Mouse (Mus musculus) midbrain, embryonic 11.5 days (tissue): ENCODE measurements around the gene Smim15. TPM values are rescaled to one million over a fixed set of nuclear protein-coding genes. Genes with fewer than 3 reads are reported as not detected.

ENCODE experiments used
- ATAC-seq: fragments of 200-750 bp; cut with Nextera tagmentation; 2 replicates; pipeline ENCODE4 v1.8.0; 2017; ENCODE audit warnings: moderate TSS enrichment, moderate library complexity; ENCODE audit not compliant: low FRiP score
- DNase-seq: peaks from one replicate; pipeline ENCODE4 v3.0.0; 2015; ENCODE audit warnings: low spot score; ENCODE audit errors: missing footprints
- H3K27ac ChIP-seq: fragments of 300-500 bp; sonication (generic); 2 replicates; pipeline ENCODE4 v1.5.1; 2014; ENCODE audit warnings: low read depth, low read length
- H3K27me3 ChIP-seq: fragments of 300-500 bp; sonication (generic); 2 replicates; pipeline ENCODE4 v1.6.1; 2014; ENCODE audit warnings: mild to moderate bottlenecking, low read length, moderate library complexity, mixed read lengths; ENCODE audit not compliant: control insufficient read depth, insufficient read depth
- H3K36me3 ChIP-seq: fragments of 300-500 bp; sonication (generic); 2 replicates; pipeline ENCODE4 v1.6.1; 2014; ENCODE audit warnings: mild to moderate bottlenecking, low read length, moderate library complexity, mixed read lengths; ENCODE audit not compliant: control insufficient read depth, insufficient read depth
- H3K4me1 ChIP-seq: fragments of 300-500 bp; sonication (generic); 2 replicates; pipeline ENCODE4 v1.6.1; 2014; ENCODE audit warnings: low read length; ENCODE audit not compliant: control insufficient read depth, insufficient read depth
- H3K4me2 ChIP-seq: fragments of 300-500 bp; sonication (generic); 2 replicates; pipeline ENCODE4 v1.6.1; 2014; ENCODE audit warnings: mild to moderate bottlenecking, moderate library complexity
- H3K4me3 ChIP-seq: fragments of 300-500 bp; sonication (generic); 2 replicates; pipeline ENCODE4 v1.5.1; 2014; ENCODE audit warnings: low read depth, low read length
- H3K9ac ChIP-seq: fragments of 300-500 bp; sonication (generic); 2 replicates; pipeline ENCODE4 v1.6.1; 2014; ENCODE audit warnings: low read length
- H3K9me3 ChIP-seq: fragments of 300-500 bp; sonication (generic); 2 replicates; pipeline ENCODE4 v1.6.1; 2016; ENCODE audit warnings: low read length; ENCODE audit not compliant: control insufficient read depth
- WGBS: fragments of 180-500 bp; shearing (Covaris S2); extraction: QIAGEN DNeasy Blood & Tissue Kit; methylation state at CpG from one replicate; pipeline ENCODE4 v1.1.7; 2014; 5-methylcytosine and 5-hydroxymethylcytosine counted together
- polyA plus RNA-seq: library from polyadenylated mRNA; unstranded; fragments of >200 nt; fragmentation: Nextera tagmentation; extraction: Ambion mirVana; gene quantifications from 2 replicates; pipeline ENCODE4 v1.2.1, GENCODE M21; 2014

Smim15 gene
- polyA plus RNA-seq, 1 experiment from 2014 or later = 72.9 TPM

DNA sequence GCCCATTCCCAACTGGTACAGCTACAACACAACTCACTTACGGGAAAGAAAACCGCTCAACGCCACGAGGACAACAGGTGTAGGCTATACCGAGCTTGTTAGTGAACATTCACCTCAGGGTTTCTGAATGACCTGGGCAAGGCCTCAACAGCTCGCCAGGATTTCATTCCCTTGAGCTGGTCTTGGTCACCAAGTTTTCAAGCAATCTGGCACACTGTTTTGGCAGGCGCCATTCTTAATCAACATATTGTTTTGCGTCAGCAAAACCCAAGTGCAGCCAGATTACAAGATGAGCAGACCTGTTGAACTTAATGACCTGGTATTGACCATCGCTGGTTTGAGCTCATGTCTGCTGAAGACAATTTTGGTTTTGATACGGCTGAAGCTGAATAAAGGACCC is 25.9 kb downstream of the Smim15 start:
- 92% methylated on average over 10 of the region's 10 CpGs for WGBS

DNA sequence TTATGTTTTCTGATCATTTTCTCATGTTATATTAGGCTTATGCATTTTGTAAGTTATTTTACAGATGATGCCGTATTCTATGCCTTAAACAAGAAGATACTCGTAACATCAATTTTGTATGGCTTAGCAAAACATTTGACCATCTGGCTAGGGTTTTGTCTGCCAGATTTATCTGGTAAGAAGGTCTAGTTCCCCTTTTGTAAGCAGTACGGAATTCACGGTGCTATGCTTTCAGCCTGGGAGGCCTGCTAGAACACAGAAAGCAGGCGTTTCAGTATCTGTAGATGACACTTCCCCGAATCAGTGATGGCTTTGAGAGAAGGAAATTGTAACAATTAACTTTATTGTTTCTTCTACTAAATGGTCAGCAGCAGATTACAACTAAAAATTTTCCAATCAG is 33.2 kb downstream of the Smim15 start:
- Histone ChIP-seq H3K9me3 (no peaks in the 10 kb centered on the region), H3K4me2 (no peak overlapping the region), H3K36me3 (no peaks in the 10 kb centered on the region), H3K4me3 (no peak overlapping the region), H3K27ac (no peak overlapping the region), H3K9ac (no peak overlapping the region), H3K4me1 (no peaks in the 10 kb centered on the region), H3K27me3 (no peaks in the 10 kb centered on the region)
- DNase-seq (no peak), ATAC-seq (no peak)
- WGBS = 88% methylated on average over 6 of the region's 6 CpGs

More for the DNA sequence above, 25.9 kb downstream of the Smim15 start:
- H3K36me3 ChIP-seq = no peaks in the 10 kb centered on the region
- DNase-seq = no peak
- H3K9ac ChIP-seq = no peak overlapping the region
- no peaks in the 10 kb centered on the region for H3K4me1 ChIP-seq
- H3K27ac ChIP-seq = no peak overlapping the region
- no peak overlapping the region for H3K4me3 ChIP-seq
- ATAC-seq = no peak
- no peaks in the 10 kb centered on the region for H3K9me3 ChIP-seq
- H3K4me2 ChIP-seq = no peak overlapping the region
- H3K27me3 ChIP-seq = no peaks in the 10 kb centered on the region

DNA sequence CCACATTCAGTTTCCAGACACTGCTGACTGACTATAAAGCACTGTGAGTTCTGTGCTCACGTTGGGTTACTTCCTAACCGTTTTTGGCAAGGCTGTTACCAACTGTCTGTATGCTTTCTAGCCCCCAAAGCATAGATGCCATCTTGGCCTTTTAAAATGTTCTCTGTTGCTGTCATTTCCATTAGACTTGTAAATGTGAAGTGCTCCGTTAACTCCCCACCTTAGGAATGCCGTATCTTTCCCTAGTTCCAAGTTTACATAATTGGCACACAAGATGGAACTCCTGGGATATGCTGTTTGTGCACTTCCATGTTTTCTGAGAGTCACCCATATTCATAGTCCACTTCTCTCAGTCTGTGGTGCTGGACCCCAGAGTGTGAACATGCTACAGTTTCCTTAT is 33.7 kb downstream of the Smim15 start:
- WGBS = 97% methylated on average over 4 of the region's 4 CpGs
- ATAC-seq = no peak

GRCm38 (mm10) chr13:108084086-108084485 is 39.8 kb downstream of the Smim15 start:
- H3K4me1 ChIP-seq = no peaks in the 10 kb centered on the region
- H3K9ac ChIP-seq = no peak overlapping the region
- no peak for ATAC-seq
- H3K36me3 ChIP-seq = no peaks in the 10 kb centered on the region
- no peak overlapping the region for H3K27ac ChIP-seq
- no peak overlapping the region for H3K4me2 ChIP-seq
- H3K9me3 ChIP-seq = no peaks in the 10 kb centered on the region
- WGBS = 94% methylated on average over 4 of the region's 4 CpGs
- no peaks in the 10 kb centered on the region for H3K27me3 ChIP-seq
- H3K4me3 ChIP-seq = no peak overlapping the region
- peak; percentile 14 for DNase-seq

More for the DNA sequence above, 33.7 kb downstream of the Smim15 start:
- DNase-seq = peak; percentile 64
- H3K27me3 ChIP-seq = no peaks in the 10 kb centered on the region
- H3K4me3 ChIP-seq = no peak overlapping the region
- no peaks in the 10 kb centered on the region for H3K36me3 ChIP-seq
- H3K4me2 ChIP-seq = no peak overlapping the region
- no peaks in the 10 kb centered on the region for H3K4me1 ChIP-seq
- H3K9ac ChIP-seq = no peak overlapping the region
- no peak overlapping the region for H3K27ac ChIP-seq
- H3K9me3 ChIP-seq = no peaks in the 10 kb centered on the region

DNA sequence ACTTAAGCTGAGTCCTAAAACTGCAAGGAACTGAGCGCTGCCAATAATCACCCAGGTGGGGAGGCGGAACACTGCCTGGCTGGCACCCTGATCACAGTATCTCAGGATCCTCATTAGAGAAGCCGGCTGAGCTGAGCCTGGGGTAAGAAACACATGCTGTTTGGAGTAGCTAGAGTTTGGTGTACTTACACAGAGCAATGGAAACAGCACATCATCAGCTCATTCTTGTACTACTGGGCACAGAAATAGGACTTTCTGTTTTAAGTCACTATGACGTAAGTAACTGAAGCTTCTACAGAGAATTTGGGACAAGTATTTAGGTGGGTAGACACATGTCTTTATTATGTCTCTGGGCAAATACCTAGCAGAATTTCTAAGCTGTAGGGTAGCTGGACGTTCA is 41.8 kb downstream of the Smim15 start:
- Histone ChIP-seq H3K4me2 (no peak overlapping the region), H3K9ac (no peak overlapping the region), H3K27ac (no peak overlapping the region), H3K36me3 (no peaks in the 10 kb centered on the region), H3K4me1 (no peaks in the 10 kb centered on the region), H3K4me3 (no peak overlapping the region), H3K27me3 (no peaks in the 10 kb centered on the region), H3K9me3 (no peaks in the 10 kb centered on the region)
- ATAC-seq (no peak), DNase-seq (peak; percentile 45)
- 88% methylated on average over 5 of the region's 5 CpGs for WGBS

DNA sequence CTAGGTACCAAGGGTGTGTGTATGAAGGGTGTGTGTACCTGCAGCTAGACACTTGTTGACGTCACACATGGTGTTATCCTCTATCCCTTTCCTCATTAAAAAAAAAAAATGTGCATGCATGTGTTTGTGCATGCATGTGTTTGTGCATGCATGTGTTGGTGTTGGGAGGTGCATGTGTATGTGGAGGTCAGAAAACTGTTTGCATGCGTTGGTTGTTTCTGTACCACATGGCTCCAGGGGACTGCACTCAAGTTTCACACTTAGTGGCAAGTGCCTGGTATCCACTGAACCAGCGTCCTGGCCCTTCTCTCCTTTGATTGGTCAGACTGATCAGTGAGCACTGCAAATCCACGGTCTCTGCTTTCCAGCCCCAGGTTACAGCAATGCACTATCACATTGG is 42.5 kb downstream of the Smim15 start:
- no peak for ATAC-seq
- H3K4me2 ChIP-seq = no peak overlapping the region
- DNase-seq = no peak
- no peaks in the 10 kb centered on the region; the same call in 1 of the 2 replicates for H3K27me3 ChIP-seq
- H3K4me1 ChIP-seq = no peaks in the 10 kb centered on the region
- no peaks in the 10 kb centered on the region for H3K36me3 ChIP-seq
- H3K27ac ChIP-seq = no peak overlapping the region
- no peaks in the 10 kb centered on the region for H3K9me3 ChIP-seq
- no peak overlapping the region for H3K4me3 ChIP-seq
- 87% methylated on average over 4 of the region's 4 CpGs for WGBS
- no peak overlapping the region for H3K9ac ChIP-seq

DNA sequence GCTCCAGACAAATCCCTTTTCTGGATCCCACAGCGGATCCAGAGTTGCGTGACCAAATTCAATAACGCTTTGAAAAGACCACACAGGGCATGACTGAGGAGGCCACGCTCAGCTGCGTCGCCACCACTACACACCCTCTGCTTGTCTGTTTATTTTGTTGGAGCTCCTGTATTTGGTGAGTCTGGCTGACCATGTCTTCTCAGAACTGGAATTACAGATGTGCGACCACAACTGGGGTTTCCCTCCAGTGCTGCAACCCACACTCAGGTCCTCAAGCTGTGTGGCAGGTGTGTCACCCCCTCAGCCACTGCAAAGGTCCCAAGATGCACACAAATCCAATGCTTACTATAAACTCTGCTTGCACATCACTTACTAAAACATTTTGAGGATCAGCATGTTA is 48.0 kb downstream of the Smim15 start:
- no peaks in the 10 kb centered on the region; the same call in 1 of the 2 replicates for H3K27me3 ChIP-seq
- no peaks in the 10 kb centered on the region for H3K9me3 ChIP-seq
- H3K27ac ChIP-seq = no peak overlapping the region
- H3K36me3 ChIP-seq = no peaks in the 10 kb centered on the region
- ATAC-seq (no peak), DNase-seq (no peak)
- H3K4me2 ChIP-seq = no peak overlapping the region
- H3K9ac ChIP-seq = no peak overlapping the region
- H3K4me1 ChIP-seq = no peaks in the 10 kb centered on the region
- no peak overlapping the region for H3K4me3 ChIP-seq
- 80% methylated on average over 7 of the region's 7 CpGs for WGBS

DNA sequence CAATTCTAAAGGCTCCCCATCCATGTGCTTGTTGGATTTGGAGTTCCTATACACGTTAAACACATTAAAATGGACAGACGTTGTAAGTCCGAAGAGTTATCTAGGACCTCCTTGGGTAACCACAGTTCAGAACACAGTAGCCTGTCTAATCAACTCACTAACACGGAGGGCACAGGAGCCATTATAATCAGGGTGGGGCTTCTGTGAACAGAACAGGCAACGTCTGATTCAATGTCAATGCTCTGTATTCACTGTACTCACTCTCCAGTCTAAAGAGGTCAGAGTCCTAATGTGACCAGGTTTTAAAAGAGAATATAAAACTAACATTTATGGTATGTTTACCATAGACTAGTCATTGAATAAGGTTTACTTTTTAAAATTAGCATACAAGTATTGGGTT is 50.4 kb downstream of the Smim15 start:
- 91% methylated on average over 5 of the region's 5 CpGs for WGBS
- no peak overlapping the region for H3K9ac ChIP-seq
- H3K27ac ChIP-seq = no peak overlapping the region
- ATAC-seq = no peak
- no peak for DNase-seq
- no peaks in the 10 kb centered on the region for H3K36me3 ChIP-seq
- no peak overlapping the region for H3K4me2 ChIP-seq
- H3K4me3 ChIP-seq = no peak overlapping the region
- H3K27me3 ChIP-seq = no peaks in the 10 kb centered on the region; the same call in 1 of the 2 replicates
- H3K9me3 ChIP-seq = no peaks in the 10 kb centered on the region
- H3K4me1 ChIP-seq = no peaks in the 10 kb centered on the region

DNA sequence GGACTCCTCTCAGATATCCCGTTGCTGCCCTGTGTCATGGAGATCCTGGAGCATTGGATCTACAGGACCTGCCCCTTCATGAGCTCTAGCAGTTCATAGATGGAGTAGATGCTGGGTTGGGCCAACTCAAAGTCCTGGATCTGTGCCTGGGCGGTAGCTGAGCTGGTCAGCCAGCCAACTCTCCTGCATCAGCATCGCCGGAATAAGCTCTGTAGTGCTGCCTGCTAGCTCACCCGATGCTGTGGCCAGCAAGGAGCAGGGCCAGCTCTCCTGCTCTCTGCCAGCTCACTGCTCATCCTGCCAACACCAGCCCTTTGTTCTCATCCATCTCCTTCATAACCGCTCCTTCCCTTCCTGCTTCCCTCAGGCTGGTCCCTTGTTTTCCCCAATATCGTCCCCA is 51.4 kb downstream of the Smim15 start:
- Histone ChIP-seq H3K9ac (no peak overlapping the region), H3K27ac (no peak overlapping the region), H3K4me2 (no peak overlapping the region), H3K4me3 (no peak overlapping the region), H3K4me1 (no peaks in the 10 kb centered on the region), H3K36me3 (no peaks in the 10 kb centered on the region), H3K27me3 (no peaks in the 10 kb centered on the region; the same call in 1 of the 2 replicates), H3K9me3 (no peaks in the 10 kb centered on the region)
- 91% methylated on average over 7 of the region's 7 CpGs for WGBS
- DNase-seq = no peak
- no peak for ATAC-seq

DNA sequence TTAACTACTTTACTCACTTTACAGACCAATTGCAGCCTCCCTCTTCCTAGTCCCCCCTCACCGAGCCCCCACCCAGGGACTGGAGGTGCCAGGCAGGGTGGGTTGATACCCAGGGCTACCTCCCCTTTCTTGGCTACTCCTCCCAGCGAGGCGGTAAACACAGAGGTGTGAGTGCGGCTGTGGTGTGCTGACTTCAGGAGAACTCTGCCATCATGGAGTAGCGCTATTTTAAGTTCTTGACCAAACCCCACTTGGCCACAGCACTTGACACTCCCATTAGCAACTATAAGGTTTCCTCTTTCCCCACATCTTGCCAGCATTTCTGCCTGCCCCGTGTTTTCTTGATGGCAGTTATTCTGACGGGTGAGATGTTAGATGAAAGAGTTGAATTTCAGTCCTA is 52.2 kb downstream of the Smim15 start:
- ATAC-seq (no peak), DNase-seq (no peak)
- H3K9ac ChIP-seq = no peak overlapping the region
- H3K27ac ChIP-seq = no peak overlapping the region
- H3K4me2 ChIP-seq = no peak overlapping the region
- 86% methylated on average over 7 of the region's 7 CpGs for WGBS
- H3K27me3 ChIP-seq = no peaks in the 10 kb centered on the region; the same call in 1 of the 2 replicates
- H3K4me3 ChIP-seq = no peak overlapping the region
- no peaks in the 10 kb centered on the region for H3K4me1 ChIP-seq
- no peaks in the 10 kb centered on the region for H3K9me3 ChIP-seq
- no peaks in the 10 kb centered on the region for H3K36me3 ChIP-seq
